Mouse (Mus musculus) spleen, embryonic (tissue): ENCODE measurements at regions not wholly inside any gene's neighbourhood (a gene's known extent, or its start where the extent isn't known, plus 50 kb on each side); places are given as distances from the start of the nearest gene placed in this dataset.

ENCODE experiments used
- CTCF ChIA-PET: fragments of 350-600 bp; sonication (Branson Sonifier 250); formaldehyde crosslinking; loops from one replicate; lab custom pipeline; 2022; lab: Charles Lee

- CTCF ChIA-PET: no interaction called here
These were observed 104.3 kb upstream of the Zfp703 start for GRCm38 (mm10) chr8:26872815-26873214.

- CTCF ChIA-PET: no interaction called here
These were observed 96.9 kb upstream of the Zfp703 start for GRCm38 (mm10) chr8:26880177-26880576.

- CTCF ChIA-PET: interaction anchor here (0.6 kb wide), 1 partner anchor 527 kb away, joined by 5 read pairs; no protein-coding TSS in a partner anchor
These were observed 95.6 kb upstream of the Zfp703 start for GRCm38 (mm10) chr8:26881268-26882120.

GRCm38 (mm10) chr8:26882616-26883015 lies 94.5 kb upstream of the Zfp703 start:
- CTCF ChIA-PET: no interaction called here

GRCm38 (mm10) chr8:26883285-26883684 lies 93.8 kb upstream of the Zfp703 start:
- CTCF ChIA-PET: interaction anchor here (0.5 kb wide), 1 partner anchor 19 kb away, joined by 3 read pairs; no protein-coding TSS in a partner anchor

- CTCF ChIA-PET: interaction anchor here (0.5 kb wide), 1 partner anchor 19 kb away, joined by 3 read pairs; no protein-coding TSS in a partner anchor
These were observed 93.4 kb upstream of the Zfp703 start for GRCm38 (mm10) chr8:26883770-26884169.

GRCm38 (mm10) chr8:26884350-26884749 lies 92.8 kb upstream of the Zfp703 start:
- CTCF ChIA-PET: no interaction called here

- CTCF ChIA-PET: interaction anchor here (1.6 kb wide), 1 partner anchor 8 kb away, joined by 4 read pairs; no protein-coding TSS in a partner anchor
These were observed 91.8 kb upstream of the Zfp703 start for GRCm38 (mm10) chr8:26885365-26885764.

GRCm38 (mm10) chr8:26886783-26887486 lies 90.2 kb upstream of the Zfp703 start:
- CTCF ChIA-PET: interaction anchor here (1.6 kb wide), 1 partner anchor 9 kb away, joined by 4 read pairs; no protein-coding TSS in a partner anchor

GRCm38 (mm10) chr8:26887551-26887950 lies 89.6 kb upstream of the Zfp703 start:
- CTCF ChIA-PET: no interaction called here

GRCm38 (mm10) chr8:26888050-26888449 lies 89.1 kb upstream of the Zfp703 start:
- CTCF ChIA-PET: no interaction called here

- CTCF ChIA-PET: no interaction called here
These were observed 85.2 kb upstream of the Zfp703 start for GRCm38 (mm10) chr8:26891881-26892280.

GRCm38 (mm10) chr8:26892380-26892779 lies 84.7 kb upstream of the Zfp703 start:
- CTCF ChIA-PET: no interaction called here

GRCm38 (mm10) chr8:26895867-26896266 lies 81.3 kb upstream of the Zfp703 start:
- CTCF ChIA-PET: no interaction called here

- CTCF ChIA-PET: no interaction called here
These were observed 73.8 kb upstream of the Zfp703 start for GRCm38 (mm10) chr8:26903289-26903688.

GRCm38 (mm10) chr8:26906257-26906656 lies 70.9 kb upstream of the Zfp703 start:
- CTCF ChIA-PET: no interaction called here

- CTCF ChIA-PET: no interaction called here
These were observed 69.6 kb upstream of the Zfp703 start for GRCm38 (mm10) chr8:26907347-26908170.

GRCm38 (mm10) chr8:26910186-26910585 lies 66.9 kb upstream of the Zfp703 start:
- CTCF ChIA-PET: no interaction called here

GRCm38 (mm10) chr8:26913562-26914529 lies 63.3 kb upstream of the Zfp703 start:
- CTCF ChIA-PET: interaction anchor here (0.7 kb wide), 1 partner anchor 1378 kb away, joined by 5 read pairs; no protein-coding TSS in a partner anchor

GRCm38 (mm10) chr8:26915731-26916130 lies 61.4 kb upstream of the Zfp703 start:
- CTCF ChIA-PET: no interaction called here
